Comparison of ENCODE assay signal across 8 mouse cellular contexts in genomic region chr14:25377091-25377490, GRCm38 (mm10).
A peak's percentile ranks its signal among the peaks of the same experiment; 100 is the strongest.
DNase-seq lines count a peak whose midpoint lies in the region; ATAC-seq lines count a peak whose summit lies in the region.

No protein-coding gene starts in this region.

- H3K36me3 ChIP-seq in liver, embryonic 12.5 days: no peaks in the 10 kb centered on the region

- peak; percentile 60 for DNase-seq in cerebellum, adult 9-10 months
- DNase-seq in cerebellum, postnatal 36 days: no peak
- peak; percentile 34 for DNase-seq in thymus, postnatal 4 days
- no peak for DNase-seq in thymus, postnatal 25 days
- DNase-seq in right cerebral cortex, postnatal 25 days: no peak
- no peak for DNase-seq in Muller cell, postnatal 12 days (ENCODE audit: inconsistent ontology term)

- peaks cover 60% of the 10 kb centered on the region for H3K27me3 ChIP-seq in liver, embryonic 12.5 days (replicated peaks)

- H3K27ac ChIP-seq in liver, embryonic 12.5 days: peak overlapping the region; percentile 79

- 48% methylated on average over 2 of the region's 2 CpGs for WGBS in liver, embryonic 12.5 days (ENCODE audit: insufficient replicate concordance)

- peak overlapping the region; percentile 75; the same call in 1 of the 2 replicates for H3K4me2 ChIP-seq in liver, embryonic 12.5 days

- H3K4me1 ChIP-seq in liver, embryonic 12.5 days: peaks cover 26% of the 10 kb centered on the region

- no peak overlapping the region for H3K9ac ChIP-seq in liver, embryonic 12.5 days

- H3K9me3 ChIP-seq in liver, embryonic 12.5 days (replicated peaks): no peaks in the 10 kb centered on the region

- no peak for ATAC-seq in liver, embryonic 12.5 days
- ATAC-seq in activated CD4-positive, CD25-positive, alpha-beta regulatory T cell, adult 4 months: no peak

- H3K4me3 ChIP-seq in liver, embryonic 12.5 days: no peak overlapping the region

Comparison
In these comparisons a context has a peak if more than half of its experiments do, and no peak if none do; other contexts are left out.
1. DNase-seq: peak in cerebellum, adult 9-10 months (single experiment) and thymus, postnatal 4 days (single experiment); none in cerebellum, postnatal 36 days (0 of 2), thymus, postnatal 25 days (single experiment), right cerebral cortex, postnatal 25 days (single experiment) and Muller cell, postnatal 12 days (single experiment).